Mouse (Mus musculus): ENCODE measurements around the gene Hist1h2bk.
"Not testable (repeated sequence)": the region's sequence is repeated elsewhere in the genome, so short reads cannot be mapped to it uniquely, and the experiment has no call there.

Gene Hist1h2bk

DNA sequence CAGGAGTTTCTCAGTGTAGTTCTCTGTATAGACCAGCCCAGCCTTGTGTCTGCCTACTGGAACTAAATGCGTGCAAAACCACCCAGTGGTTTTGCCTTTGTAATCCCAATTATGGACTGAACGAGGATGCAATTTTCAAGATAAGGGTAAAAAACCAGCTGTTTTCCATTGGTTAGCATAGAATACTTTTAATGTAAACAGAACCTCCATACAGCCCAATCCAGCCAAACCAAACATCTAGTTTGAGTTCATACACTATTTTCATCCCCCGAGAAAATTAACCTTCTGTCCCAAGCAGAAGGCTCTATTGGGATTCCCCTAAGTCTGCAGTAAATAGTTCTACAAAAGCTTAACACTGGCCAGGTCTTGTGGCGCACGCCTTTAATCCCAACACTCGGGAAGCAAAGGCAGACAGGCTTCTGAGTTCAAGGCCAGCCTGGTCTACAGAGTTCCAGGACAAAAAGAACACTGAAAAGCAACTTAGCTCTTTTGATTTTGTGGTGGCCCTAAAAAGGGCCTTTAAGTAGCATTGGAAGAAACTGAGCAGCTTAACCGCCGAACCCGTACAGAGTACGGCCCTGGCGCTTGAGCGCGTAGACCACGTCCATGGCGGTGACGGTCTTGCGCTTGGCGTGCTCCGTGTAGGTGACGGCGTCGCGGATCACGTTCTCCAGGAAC is 4.9 kb downstream of the Hist1h2bk start:
- DNase-seq (ENCODE audit: low spot score), result peak; percentile 47

DNA sequence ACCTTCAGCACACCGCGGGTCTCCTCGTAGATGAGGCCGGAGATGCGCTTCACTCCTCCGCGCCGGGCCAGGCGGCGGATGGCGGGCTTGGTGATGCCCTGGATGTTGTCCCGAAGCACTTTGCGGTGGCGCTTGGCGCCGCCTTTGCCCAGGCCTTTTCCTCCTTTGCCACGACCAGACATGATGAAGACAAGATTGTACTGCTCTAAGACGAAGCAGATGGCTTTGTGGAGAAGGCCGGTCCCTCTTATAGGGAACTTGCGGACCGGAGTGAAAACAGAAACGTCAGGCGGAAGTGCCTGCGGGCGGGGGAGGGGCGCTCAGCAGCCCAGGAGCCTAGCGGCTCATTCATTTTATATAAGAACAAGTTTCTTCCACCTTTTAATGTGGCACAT is 5.5 kb downstream of the Hist1h2bk start, which contains the start of gene Hist1h4i:
Hist1h4i (minus strand) TSS at position 221 of the 395 bp plus-strand sequence.
- DNase-seq (ENCODE audit: low spot score), result peak; percentile 98

DNA sequence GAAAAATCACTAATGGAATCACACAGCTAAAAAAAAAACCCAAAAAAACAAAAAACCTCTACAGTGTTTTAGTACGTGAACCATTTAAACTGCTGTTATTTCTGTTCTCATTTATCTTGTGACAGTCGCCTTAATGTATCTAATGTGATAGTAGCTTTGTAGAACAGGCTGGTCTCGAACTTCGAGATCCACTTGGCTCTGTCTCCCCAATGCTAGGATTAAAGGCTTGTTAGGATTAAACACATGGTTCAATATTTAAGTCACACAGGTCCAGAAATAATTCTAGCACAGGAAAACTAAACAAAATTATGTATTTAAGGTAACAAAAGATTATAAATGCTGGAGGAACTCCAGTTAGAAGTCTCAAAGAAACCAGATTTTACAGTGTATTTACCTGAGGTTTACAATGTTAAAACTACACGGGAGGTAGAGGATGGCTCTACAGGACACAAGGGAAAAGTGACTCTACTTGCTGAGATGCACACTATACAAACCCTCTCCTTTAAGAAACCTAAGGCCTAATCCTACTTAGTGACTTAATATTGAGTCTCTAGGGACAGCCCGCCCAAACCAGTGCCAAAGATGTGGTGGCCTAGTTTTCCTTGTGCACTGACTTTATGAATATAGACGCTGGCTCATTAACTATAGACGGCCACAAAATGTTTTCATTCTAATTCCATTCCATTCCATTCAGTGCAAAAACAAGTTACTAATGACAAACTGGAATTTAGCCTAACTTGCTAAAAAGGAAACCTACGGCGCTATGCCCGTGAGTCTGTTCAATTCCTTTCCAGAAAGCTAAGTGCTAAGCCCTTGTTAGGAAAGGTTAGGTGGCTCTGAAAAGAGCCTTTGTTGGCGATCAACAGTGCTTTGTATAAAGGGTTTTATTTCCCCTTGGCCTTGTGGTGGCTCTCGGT is 6.2 kb downstream of the Hist1h2bk start:
- DNase-seq (ENCODE audit: low spot score), result peak; percentile 52

DNA sequence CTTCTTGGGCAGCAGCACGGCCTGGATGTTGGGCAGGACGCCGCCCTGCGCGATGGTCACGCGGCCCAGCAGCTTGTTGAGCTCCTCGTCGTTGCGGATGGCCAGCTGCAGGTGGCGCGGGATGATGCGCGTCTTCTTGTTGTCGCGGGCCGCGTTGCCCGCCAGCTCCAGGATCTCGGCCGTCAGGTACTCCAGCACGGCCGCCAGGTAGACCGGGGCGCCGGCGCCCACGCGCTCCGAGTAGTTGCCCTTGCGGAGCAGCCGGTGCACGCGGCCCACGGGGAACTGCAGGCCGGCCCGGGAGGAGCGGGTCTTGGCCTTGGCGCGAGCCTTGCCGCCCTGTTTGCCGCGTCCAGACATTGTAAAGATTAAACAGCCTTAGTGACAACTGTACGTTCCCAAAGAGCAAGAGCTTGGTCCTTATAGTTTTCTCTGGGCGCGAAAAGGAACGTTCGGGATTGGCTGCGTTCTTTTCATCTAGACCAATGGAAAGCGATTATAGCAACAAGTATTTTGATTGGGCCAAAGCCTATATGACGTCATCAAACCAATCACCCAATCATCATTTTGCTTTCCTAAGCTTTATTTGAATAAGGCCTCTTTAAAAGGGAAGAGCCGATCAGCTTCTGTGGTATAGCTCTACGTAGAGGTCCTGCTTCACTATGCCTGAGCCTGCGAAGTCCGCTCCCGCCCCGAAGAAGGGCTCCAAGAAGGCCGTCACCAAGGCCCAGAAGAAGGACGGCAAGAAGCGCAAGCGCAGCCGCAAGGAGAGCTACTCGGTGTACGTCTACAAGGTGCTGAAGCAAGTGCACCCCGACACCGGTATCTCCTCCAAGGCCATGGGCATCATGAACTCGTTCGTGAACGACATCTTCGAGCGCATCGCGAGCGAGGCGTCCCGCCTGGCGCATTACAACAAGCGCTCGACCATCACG is 7.2 kb downstream of the Hist1h2bk start, which contains the start of the genes Hist1h2ag and Hist1h2bj:
Hist1h2ag (minus strand) TSS at position 377 of the 935 bp plus-strand sequence.
Hist1h2bj (plus strand) TSS at position 647 of the 935 bp plus-strand sequence.
- peak; percentile 98 for DNase-seq (ENCODE audit: low spot score)

DNA sequence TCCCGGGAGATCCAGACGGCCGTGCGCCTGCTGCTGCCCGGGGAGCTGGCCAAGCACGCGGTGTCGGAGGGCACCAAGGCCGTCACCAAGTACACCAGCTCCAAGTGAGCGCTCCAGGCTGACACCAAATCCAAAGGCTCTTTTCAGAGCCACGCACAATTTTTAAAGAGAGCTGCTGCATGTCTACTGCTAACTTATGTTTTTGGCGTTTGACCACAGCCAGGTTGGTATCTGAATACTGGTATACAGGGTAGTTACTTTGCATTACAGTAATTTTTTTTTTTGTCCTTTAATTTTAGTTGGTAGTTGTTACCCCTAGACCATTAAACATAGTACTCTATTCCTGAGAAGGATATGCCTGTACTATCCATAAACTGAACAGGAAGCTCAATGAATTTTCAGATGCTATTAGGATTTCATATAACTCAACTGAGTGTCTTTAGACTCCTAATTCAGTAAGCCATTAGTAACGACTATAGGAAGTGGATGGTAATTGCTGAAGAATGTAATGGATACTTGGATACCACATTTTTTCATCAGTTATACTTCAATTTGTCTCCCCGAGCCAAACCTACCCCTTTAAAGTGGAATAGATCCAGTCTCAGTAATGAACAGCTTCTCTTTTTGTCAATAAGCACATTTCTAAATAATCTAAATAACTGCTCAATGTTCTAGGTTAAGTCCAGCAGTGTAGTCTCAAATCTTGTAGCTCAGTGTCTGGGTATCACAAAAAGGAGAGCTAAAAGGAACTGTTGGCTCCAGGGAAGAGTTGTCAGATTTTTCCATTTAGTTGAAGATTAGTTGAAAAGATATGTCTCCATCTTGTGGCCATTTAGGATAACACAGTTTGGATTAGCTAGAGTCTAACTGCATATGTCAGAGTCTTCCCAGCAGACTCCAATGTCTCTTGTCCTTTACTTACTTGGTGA is 8.1 kb downstream of the Hist1h2bk start:
- DNase-seq (ENCODE audit: low spot score), result peak; percentile 78

DNA sequence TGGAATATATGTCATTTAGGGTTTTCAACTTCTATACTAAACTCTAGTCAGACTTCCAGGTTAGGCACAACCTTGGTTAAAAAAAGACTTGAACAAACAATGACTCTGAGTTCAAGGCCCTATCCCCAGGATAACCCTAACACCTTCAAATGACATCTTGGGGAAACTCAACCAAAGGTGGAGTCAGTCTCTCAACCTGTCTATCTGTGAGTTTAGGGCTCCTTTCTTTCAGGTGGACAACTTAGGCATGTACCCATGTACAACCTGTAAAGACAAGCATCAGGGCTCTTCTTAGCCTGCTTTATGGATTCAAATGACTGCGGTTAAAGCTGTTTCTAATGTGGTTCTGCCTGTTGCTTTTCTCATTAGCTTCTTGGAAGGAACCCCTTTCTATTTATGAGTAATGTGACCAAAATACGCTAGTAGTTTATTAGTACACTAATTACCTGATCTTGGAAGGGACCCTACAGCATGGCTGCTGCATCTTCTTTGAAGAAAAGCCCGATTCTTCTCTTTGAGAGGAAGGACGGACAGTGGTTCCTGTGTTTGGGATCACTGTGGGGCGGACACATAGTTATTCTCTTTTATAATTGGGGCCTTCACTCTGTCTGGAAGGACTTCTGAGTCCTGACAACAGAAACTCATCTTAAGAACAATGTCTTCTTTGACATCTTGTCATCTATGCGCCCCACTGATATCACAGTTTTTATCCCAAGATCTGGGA is 8.9 kb downstream of the Hist1h2bk start:
- DNase-seq (ENCODE audit: low spot score), result no peak

GRCm38 (mm10) chr13:22045311-22045710 is 9.6 kb downstream of the Hist1h2bk start:
- DNase-seq (ENCODE audit: low spot score), result no peak

- DNase-seq (ENCODE audit: low spot score), result no peak
Measured at GRCm38 (mm10) chr13:22049041-22049440, 13.4 kb downstream of the Hist1h2bk start.

DNA sequence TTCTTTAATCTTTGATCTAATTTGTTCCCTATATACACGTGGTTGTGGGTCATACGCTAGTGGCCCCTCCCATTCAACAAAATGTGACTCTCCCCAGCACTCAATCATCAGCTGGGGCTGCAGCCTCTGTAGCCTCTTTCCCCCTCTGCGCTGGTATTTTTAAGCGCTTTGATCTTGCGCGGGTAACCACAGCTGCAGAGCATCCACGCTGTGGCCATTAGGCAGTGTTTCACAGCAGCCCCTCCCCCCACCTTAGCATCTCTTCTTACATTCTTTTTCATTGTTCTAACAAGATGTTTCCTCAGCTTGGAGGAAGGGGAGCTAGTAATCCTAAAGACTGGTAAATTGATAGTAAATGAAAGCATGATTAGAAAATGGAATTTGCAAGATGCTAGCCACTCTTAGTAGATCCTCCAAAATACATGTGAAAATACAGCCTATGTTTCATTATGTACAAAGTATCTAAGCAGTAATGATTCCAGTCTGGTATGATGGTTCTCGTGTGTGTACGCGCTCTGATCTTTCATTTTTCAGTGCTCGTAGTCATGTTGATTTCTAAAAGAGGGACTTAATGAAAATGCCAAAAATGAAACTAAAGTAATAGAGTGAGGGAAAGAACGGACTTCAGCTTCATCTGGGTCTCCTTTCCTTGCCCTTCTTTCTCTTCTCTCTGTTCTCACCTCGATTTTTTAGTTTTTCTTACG is 14.2 kb downstream of the Hist1h2bk start:
- no peak for DNase-seq (ENCODE audit: low spot score)

DNA sequence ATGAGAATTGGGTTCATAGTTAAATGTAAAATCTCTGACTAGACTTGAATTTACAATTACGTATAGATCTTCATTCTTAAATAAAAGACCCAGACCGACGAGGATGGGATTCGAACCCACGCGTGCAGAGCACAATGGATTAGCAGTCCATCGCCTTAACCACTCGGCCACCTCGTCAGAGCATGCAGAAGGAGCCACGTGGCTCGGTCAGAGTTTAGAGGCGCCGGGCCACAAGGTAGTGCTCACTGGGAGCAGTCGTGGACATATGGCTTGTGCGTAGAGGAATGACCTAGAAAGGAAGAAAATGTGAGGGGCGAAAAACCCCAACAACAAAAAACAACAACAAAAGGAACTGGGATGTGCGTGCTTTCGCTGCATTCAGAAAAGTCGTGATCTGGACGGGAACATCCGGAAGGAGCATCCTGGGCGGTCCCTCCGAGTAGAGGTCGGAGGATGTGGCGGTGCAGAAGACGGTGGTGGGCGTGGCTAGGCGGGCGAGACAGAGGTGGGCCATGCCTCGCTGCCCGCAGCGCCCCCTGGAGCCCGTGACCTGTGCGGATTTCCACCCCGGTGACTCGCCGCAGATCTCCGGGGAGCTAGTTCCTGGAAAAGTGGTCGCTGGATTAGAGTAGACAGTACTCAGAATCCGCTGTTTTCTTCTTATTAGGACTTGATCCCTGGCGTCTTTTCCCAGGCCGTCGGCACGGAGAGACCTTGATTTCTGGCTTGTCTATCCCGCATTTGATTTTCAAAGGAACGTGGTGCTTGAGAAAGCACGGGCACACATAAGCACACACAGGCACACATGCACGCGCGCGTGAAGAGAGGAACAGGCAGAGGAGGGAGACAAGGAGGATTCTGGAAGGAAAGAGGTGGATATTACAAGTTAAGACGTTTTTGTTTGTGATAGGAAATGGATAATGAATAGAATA is 15.2 kb downstream of the Hist1h2bk start:
- peak; percentile 51 for DNase-seq (ENCODE audit: low spot score)

DNA sequence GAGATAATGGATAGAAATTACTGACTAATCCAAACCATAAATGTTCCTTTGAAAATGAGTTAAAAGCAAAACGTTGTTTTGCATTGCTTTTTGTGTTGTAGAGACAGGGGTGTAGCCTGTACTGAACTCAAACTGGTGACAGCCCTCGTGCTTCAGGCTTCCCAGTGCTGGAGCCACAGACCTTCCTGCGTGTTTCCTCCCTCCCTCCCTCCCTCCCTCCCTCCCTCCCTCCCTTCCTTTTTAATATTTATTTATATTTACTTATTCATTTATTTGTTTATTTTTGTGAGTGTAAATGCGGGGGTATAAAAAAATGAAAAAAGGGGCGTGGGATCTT is 15.8 kb downstream of the Hist1h2bk start:
- DNase-seq (ENCODE audit: low spot score), result no peak

DNA sequence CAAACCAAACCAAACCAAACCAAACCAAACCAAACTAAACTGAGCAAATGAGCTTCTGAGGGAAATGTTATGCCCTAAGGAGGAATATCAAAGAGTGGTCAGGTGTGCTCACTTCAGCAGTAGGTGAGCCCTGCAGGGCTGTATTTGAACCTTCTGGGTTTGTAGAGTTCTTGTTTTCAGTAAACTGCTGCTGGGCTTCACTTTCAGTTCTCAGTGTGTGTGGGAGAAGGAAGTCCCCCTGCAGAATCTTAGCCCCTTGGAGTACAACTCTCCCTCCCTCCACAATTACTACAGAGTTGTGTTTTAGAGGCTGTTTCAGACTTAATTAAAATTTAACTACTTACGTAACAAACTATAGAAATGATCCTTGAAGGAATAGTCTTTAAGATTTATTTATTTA is 18.1 kb downstream of the Hist1h2bk start:
- DNase-seq (ENCODE audit: low spot score), result no peak

- DNase-seq (ENCODE audit: low spot score), result no peak
Measured at GRCm38 (mm10) chr13:22061422-22061821, 25.8 kb downstream of the Hist1h2bk start.

DNA sequence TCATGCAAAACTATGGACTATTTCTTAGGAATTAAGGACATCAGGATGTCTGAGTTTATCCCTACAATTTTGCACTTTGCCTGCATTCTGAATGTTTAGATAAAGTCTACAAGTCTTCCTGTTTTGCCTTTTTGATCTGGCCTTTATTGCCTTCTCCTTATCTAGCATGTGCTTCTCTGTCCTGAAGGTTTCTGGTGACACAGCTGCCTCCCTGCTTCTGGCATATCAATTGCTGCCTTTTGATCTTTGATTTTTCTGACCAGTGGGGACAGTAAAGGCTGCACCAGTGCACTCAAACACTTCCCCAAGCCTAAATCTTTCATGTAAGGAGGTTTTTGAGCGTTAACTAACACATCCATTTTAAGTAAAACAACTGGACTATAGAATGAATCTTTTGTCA is 27.8 kb downstream of the Hist1h2bk start:
- no peak for DNase-seq (ENCODE audit: low spot score)

- DNase-seq (ENCODE audit: low spot score), result not testable (repeated sequence)
Measured at GRCm38 (mm10) chr13:22084140-22084539, 48.5 kb downstream of the Hist1h2bk start, which contains the start of gene Vmn1r188. Gene Vmn1r188, plus strand, starts transcription at chr13:22084440.
